Mouse (Mus musculus) small intestine, adult 2 months (tissue): ENCODE data around the gene Tle4.

Source experiments
- CTCF ChIP-seq: fragments of 200-500 bp; IDR thresholded peaks from 2 replicates; pipeline ENCODE4 v1.5.1; 2012; ENCODE audit warnings: low read depth, mild to moderate bottlenecking, control low read depth, inconsistent platforms, low read length, moderate library complexity, mixed read lengths; ENCODE audit not compliant: insufficient replicate concordance, insufficient read length; ENCODE audit errors: extremely low read depth
- POLR2A ChIP-seq: fragments of 200-500 bp; IDR thresholded peaks from 2 replicates; pipeline ENCODE4 v1.6.1; 2012; ENCODE audit warnings: low read depth, mild to moderate bottlenecking, control low read depth, inconsistent platforms, low read length, moderate library complexity

- no peak for TF ChIP-seq CTCF
- no peak for TF ChIP-seq POLR2A
These were observed 77.6 kb downstream of the Tle4 start for GRCm38 (mm10) chr19:14520098-14520802.
